Mouse (Mus musculus) intestine, postnatal 0 days (tissue): ENCODE measurements around the gene Tmem121b. TPM values are rescaled to one million over a fixed set of nuclear protein-coding genes. Genes with fewer than 3 reads are reported as not detected.

Experiments
- ATAC-seq: fragments of 200-750 bp; cut with Nextera tagmentation; 2 replicates; pipeline ENCODE4 v1.8.0; 2017; ENCODE audit warnings: mild to moderate bottlenecking, moderate TSS enrichment, moderate library complexity
- H3K27ac ChIP-seq: fragments of 300-500 bp; sonication (generic); 2 replicates; pipeline ENCODE4 v1.5.1; 2014; ENCODE audit warnings: mild to moderate bottlenecking, low read depth, low read length, moderate library complexity
- H3K27me3 ChIP-seq: fragments of 300-500 bp; sonication (generic); replicated peaks from 2 replicates; pipeline ENCODE4 v1.6.1; 2014; ENCODE audit warnings: low read length, mixed read lengths; ENCODE audit not compliant: control insufficient read depth, insufficient read depth
- H3K36me3 ChIP-seq: fragments of 300-500 bp; sonication (generic); 2 replicates; pipeline ENCODE4 v1.6.1; 2014; ENCODE audit warnings: mild to moderate bottlenecking, moderate library complexity; ENCODE audit not compliant: control insufficient read depth, insufficient read depth
- H3K4me1 ChIP-seq: fragments of 300-500 bp; sonication (generic); replicated peaks from 2 replicates; pipeline ENCODE4 v1.6.1; 2014; ENCODE audit warnings: antibody characterized with exemption, low read length, mixed read lengths; ENCODE audit not compliant: control insufficient read depth, insufficient read depth
- H3K4me2 ChIP-seq: fragments of 300-500 bp; sonication (generic); replicated peaks from 2 replicates; pipeline ENCODE4 v1.6.1; 2014; ENCODE audit warnings: low read depth, mild to moderate bottlenecking, moderate library complexity
- H3K4me3 ChIP-seq: fragments of 300-500 bp; sonication (generic); 2 replicates; pipeline ENCODE4 v1.5.1; 2014; ENCODE audit warnings: low read depth, low read length
- H3K9ac ChIP-seq: fragments of 300-500 bp; sonication (generic); 2 replicates; pipeline ENCODE4 v1.6.1; 2014; ENCODE audit warnings: mild to moderate bottlenecking, low read depth, low read length
- H3K9me3 ChIP-seq: fragments of 300-500 bp; sonication (generic); 2 replicates; pipeline ENCODE4 v1.6.1; 2016; ENCODE audit warnings: mixed run types; ENCODE audit not compliant: control insufficient read depth
- CTCF ChIP-seq: sonication (generic); IDR thresholded peaks from 2 replicates; pipeline ENCODE4 v1.5.1; 2016; ENCODE audit warnings: low read depth, mild to moderate bottlenecking, control low read depth, antibody characterized with exemption, moderate library complexity
- WGBS: fragments of 180-500 bp; shearing (Covaris S2); extraction: QIAGEN DNeasy Blood & Tissue Kit; methylation state at CpG from one replicate; pipeline ENCODE4 v1.1.7; 2014; 5-methylcytosine and 5-hydroxymethylcytosine counted together
- polyA plus RNA-seq: library from polyadenylated mRNA; unstranded; fragments of >200 nt; fragmentation: Nextera tagmentation; extraction: Ambion mirVana; gene quantifications from 2 replicates; pipeline ENCODE4 v1.2.1, GENCODE M21; 2015

The Tmem121b gene
- polyA plus RNA-seq, 1 experiment from 2014 or later, result 0.05 TPM

GRCm38 (mm10) chr6:120470666-120471065, 22.9 kb downstream of the Tmem121b start:
- Histone ChIP-seq H3K9me3 (no peaks in the 10 kb centered on the region), H3K4me3 (no peak overlapping the region), H3K27ac (no peak overlapping the region), H3K9ac (no peak overlapping the region), H3K27me3 (no peaks in the 10 kb centered on the region), H3K36me3 (no peaks in the 10 kb centered on the region), H3K4me2 (no peak overlapping the region), H3K4me1 (no peaks in the 10 kb centered on the region)
- no peak for TF ChIP-seq CTCF
- ATAC-seq, result no peak
- 77% methylated on average over 1 of the region's 1 CpGs for WGBS

GRCm38 (mm10) chr6:120469770-120470169, 23.8 kb downstream of the Tmem121b start:
- Histone ChIP-seq H3K4me1 (no peaks in the 10 kb centered on the region), H3K27me3 (no peaks in the 10 kb centered on the region), H3K9me3 (no peaks in the 10 kb centered on the region), H3K4me3 (no peak overlapping the region), H3K27ac (no peak overlapping the region), H3K36me3 (no peaks in the 10 kb centered on the region), H3K9ac (no peak overlapping the region), H3K4me2 (no peak overlapping the region)
- no peak for TF ChIP-seq CTCF
- no peak for ATAC-seq

DNA sequence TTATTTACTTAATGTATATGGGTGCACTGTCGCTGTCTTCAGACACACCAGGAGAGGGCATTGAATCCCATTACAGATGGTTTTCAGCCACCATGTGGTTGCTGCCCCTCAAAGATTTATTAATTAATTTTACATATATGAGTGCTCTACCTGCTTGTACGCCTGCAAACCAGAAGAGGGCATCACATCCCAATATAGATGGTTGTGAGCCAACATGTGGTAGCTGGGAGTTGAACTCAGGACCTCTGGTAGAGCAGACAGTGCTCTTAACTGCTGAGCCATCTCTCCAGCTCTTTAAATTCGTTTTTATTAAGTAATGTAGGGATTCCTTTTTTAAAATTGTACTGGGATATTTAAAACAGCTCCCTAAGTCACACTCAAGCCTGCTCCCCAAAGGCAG, 24.3 kb downstream of the Tmem121b start:
- Histone ChIP-seq H3K36me3 (no peaks in the 10 kb centered on the region), H3K27ac (no peak overlapping the region), H3K4me2 (no peak overlapping the region), H3K27me3 (no peaks in the 10 kb centered on the region), H3K4me1 (no peaks in the 10 kb centered on the region), H3K4me3 (no peak overlapping the region), H3K9ac (no peak overlapping the region), H3K9me3 (no peaks in the 10 kb centered on the region)
- TF ChIP-seq CTCF, result peak; percentile 22; the same call in 1 of the 2 replicates
- WGBS, result 69% methylated on average over 3 of the region's 3 CpGs
- no peak for ATAC-seq

DNA sequence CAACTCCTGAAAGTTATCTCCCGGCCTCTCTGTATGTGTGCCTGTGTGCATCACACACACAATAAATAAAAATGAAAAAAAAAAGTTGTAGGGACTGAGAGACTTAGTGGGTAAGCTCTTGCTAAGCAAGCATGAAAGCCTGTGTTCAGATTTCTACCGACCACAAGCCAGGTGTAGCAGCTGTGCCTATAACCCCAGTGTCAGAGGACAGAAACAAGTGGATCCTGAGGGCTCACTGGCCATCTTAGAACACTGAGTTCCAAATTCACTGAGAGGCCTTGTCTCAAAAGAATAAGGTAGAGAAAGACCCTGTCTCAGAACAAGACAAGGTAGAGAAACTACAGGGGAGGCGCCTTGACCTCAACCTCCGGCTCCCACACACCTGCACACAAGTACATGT, 25.3 kb downstream of the Tmem121b start:
- Histone ChIP-seq H3K4me3 (no peak overlapping the region), H3K9me3 (no peaks in the 10 kb centered on the region), H3K27me3 (no peaks in the 10 kb centered on the region), H3K4me2 (no peak overlapping the region), H3K36me3 (no peaks in the 10 kb centered on the region), H3K27ac (no peak overlapping the region), H3K4me1 (no peaks in the 10 kb centered on the region), H3K9ac (no peak overlapping the region)
- 90% methylated on average over 4 of the region's 4 CpGs for WGBS
- ATAC-seq, result no peak
- TF ChIP-seq CTCF, result no peak

DNA sequence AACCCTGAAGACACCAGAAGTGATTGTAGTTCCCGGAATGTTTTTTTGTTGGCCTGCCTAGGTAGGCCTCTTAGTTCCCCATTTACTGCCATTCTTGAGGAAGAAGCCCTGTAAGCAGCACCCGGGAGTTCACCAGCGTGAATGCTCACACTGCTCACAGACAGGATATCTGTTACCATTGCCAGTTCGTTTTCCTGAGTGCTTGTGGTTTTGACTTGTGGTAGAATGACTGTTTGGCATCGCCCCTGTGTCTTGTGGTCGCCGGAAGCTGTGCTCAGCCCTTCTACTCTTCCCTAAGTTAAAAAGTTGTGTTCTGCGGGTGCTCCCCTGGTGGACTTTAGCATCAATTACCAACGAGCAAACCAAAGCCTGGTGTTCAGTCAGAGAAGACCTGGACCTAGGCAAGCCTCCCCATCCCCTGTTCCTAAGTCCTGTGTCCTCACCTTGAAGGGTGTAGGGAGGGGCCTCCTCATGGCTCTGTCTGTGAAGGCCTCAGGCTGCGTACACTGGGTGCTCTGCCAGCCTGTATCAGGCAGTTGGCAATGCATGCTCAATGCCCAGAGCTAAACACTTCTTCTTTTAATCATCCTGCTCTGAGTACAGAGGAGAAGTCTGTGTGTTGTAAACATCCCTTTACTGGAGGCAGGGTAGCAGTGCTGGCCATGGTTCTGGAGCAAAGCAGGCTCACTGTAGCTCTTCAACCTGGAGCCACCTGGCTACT, 26.8 kb downstream of the Tmem121b start:
- Histone ChIP-seq H3K4me3 (no peak overlapping the region), H3K9ac (no peak overlapping the region), H3K36me3 (no peaks in the 10 kb centered on the region), H3K9me3 (no peaks in the 10 kb centered on the region), H3K27me3 (peaks cover 6% of the 10 kb centered on the region; the same call in 1 of the 2 replicates), H3K4me1 (no peaks in the 10 kb centered on the region), H3K27ac (no peak overlapping the region), H3K4me2 (no peak overlapping the region)
- no peak for TF ChIP-seq CTCF
- WGBS, result 73% methylated on average over 10 of the region's 10 CpGs
- no peak for ATAC-seq

DNA sequence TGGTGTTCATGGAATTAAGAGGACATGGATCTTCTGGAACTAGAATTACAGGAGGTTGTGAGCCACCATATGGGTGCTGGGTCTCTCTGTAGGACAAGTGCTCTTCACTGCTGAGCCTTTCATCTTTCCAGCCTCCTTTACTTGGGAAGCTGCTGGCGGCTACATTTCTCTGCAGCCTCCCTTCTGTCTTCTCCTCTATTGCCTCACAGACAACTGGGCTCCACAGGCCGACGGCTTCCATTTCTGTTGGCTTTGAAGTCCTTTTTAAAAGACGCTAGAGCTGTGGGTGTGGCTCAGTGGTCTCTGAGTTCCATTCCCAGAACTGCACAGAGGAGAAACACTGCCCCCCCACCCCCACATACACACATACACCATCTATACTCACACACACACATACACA, 28.2 kb downstream of the Tmem121b start:
- Histone ChIP-seq H3K9ac (no peak overlapping the region), H3K36me3 (no peaks in the 10 kb centered on the region), H3K27me3 (peaks cover 13% of the 10 kb centered on the region; the same call in 1 of the 2 replicates), H3K4me2 (no peak overlapping the region), H3K9me3 (no peaks in the 10 kb centered on the region), H3K4me3 (no peak overlapping the region), H3K4me1 (no peaks in the 10 kb centered on the region), H3K27ac (no peak overlapping the region)
- 64% methylated on average over 4 of the region's 4 CpGs for WGBS
- no peak for TF ChIP-seq CTCF
- no peak for ATAC-seq
